Mouse (Mus musculus): ENCODE measurements around the gene Fam174b. TPM values are rescaled to one million over a fixed set of nuclear protein-coding genes. Genes with fewer than 3 reads are reported as not detected.

Gene Fam174b
- polyA plus RNA-seq, 1 experiment, result 17.6 TPM

DNA sequence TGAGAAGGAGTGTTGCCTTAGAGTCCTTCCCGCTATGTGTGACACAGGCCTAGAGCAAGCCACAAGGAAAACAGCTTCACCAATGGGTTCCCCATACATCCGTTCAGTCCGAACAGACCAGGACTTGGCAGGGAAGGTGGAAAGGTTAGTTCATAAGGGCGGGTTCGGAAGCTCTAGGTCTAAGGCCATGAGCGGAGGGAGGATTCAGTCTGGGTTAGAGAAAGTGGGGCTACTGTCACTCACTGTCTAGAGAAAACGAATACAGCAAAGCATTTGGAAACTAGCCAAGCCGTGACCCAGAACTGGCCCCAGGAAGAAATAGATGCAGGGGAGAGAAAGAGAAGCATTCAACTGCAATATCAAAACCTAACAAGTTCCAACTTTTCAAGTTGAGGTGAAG lies 47.4 kb downstream of the Fam174b start:
- 81% methylated on average over 8 of the region's 8 CpGs for WGBS
- no peaks in the 10 kb centered on the region for H3K27me3 ChIP-seq (ENCODE audit: control insufficient read depth, insufficient read depth, low read length)
- no peaks in the 10 kb centered on the region for H3K36me3 ChIP-seq (ENCODE audit: control insufficient read depth, insufficient read depth, low read length)
- H3K27ac ChIP-seq (ENCODE audit: insufficient read depth, low read depth, low read length), result no peak overlapping the region
- no peaks in the 10 kb centered on the region for H3K4me1 ChIP-seq (ENCODE audit: control insufficient read depth, insufficient read depth, insufficient read length, low read length)
- TF ChIP-seq CTCF (IDR thresholded peaks at IDR 0.05; ENCODE audit: extremely low read depth, insufficient read length, insufficient replicate concordance, low read depth, low read length) (no peak), POLR2A (IDR thresholded peaks at IDR 0.05; ENCODE audit: low read depth, low read length) (no peak)
- H3K4me3 ChIP-seq (ENCODE audit: low read depth, low read length), result no peak overlapping the region

- WGBS, result 64% methylated on average over 8 of the region's 8 CpGs
- TF ChIP-seq POLR2A (IDR thresholded peaks at IDR 0.05; ENCODE audit: low read depth, low read length) (no peak), CTCF (IDR thresholded peaks at IDR 0.05; ENCODE audit: extremely low read depth, insufficient read length, insufficient replicate concordance, low read depth, low read length) (no peak)
- Histone ChIP-seq H3K4me1 (ENCODE audit: control insufficient read depth, insufficient read depth, insufficient read length, low read length) (no peaks in the 10 kb centered on the region), H3K27ac (ENCODE audit: insufficient read depth, low read depth, low read length) (no peak overlapping the region), H3K27me3 (ENCODE audit: control insufficient read depth, insufficient read depth, low read length) (no peaks in the 10 kb centered on the region), H3K4me3 (ENCODE audit: low read depth, low read length) (no peak overlapping the region), H3K36me3 (ENCODE audit: control insufficient read depth, insufficient read depth, low read length) (no peaks in the 10 kb centered on the region)
These were observed 51.0 kb downstream of the Fam174b start for GRCm38 (mm10) chr7:73791096-73791495.

DNA sequence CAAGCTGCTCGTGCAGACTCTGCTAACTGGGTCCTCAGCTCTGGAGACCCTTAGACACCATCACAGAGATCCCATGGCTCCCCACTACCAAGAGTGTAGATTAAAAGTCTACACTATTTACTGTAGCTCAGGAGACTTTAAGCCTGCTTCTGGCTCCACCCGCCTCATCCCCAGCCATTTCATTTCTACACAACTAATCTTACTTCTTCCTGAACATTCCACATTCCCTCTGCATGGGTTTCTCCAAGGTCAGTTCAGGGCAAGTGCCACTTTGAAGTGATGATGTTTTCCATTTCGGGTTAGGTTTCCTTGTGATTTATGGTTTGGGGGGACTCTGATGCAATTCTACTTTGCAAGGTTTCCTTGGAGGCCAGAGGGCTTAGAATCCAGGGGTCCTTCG lies 52.1 kb downstream of the Fam174b start:
- Histone ChIP-seq H3K27ac (ENCODE audit: insufficient read depth, low read depth, low read length) (no peak overlapping the region), H3K36me3 (ENCODE audit: control insufficient read depth, insufficient read depth, low read length) (no peaks in the 10 kb centered on the region), H3K4me3 (ENCODE audit: low read depth, low read length) (no peak overlapping the region), H3K4me1 (ENCODE audit: control insufficient read depth, insufficient read depth, insufficient read length, low read length) (no peaks in the 10 kb centered on the region), H3K27me3 (ENCODE audit: control insufficient read depth, insufficient read depth, low read length) (no peaks in the 10 kb centered on the region)
- WGBS, result 54% methylated on average over 4 of the region's 4 CpGs
- TF ChIP-seq POLR2A (IDR thresholded peaks at IDR 0.05; ENCODE audit: low read depth, low read length) (no peak), CTCF (IDR thresholded peaks at IDR 0.05; ENCODE audit: extremely low read depth, insufficient read length, insufficient replicate concordance, low read depth, low read length) (no peak)

- H3K27ac ChIP-seq (ENCODE audit: insufficient read depth, low read depth, low read length), result no peak overlapping the region
- no peaks in the 10 kb centered on the region for H3K27me3 ChIP-seq (ENCODE audit: control insufficient read depth, insufficient read depth, low read length)
- H3K36me3 ChIP-seq (ENCODE audit: control insufficient read depth, insufficient read depth, low read length), result no peaks in the 10 kb centered on the region
- WGBS, result 50% methylated on average over 3 of the region's 3 CpGs
- no peak overlapping the region for H3K4me3 ChIP-seq (ENCODE audit: low read depth, low read length)
- no peak for TF ChIP-seq CTCF (IDR thresholded peaks at IDR 0.05; ENCODE audit: extremely low read depth, insufficient read length, insufficient replicate concordance, low read depth, low read length)
- TF ChIP-seq POLR2A (IDR thresholded peaks at IDR 0.05; ENCODE audit: low read depth, low read length), result no peak
- H3K4me1 ChIP-seq (ENCODE audit: control insufficient read depth, insufficient read depth, insufficient read length, low read length), result no peaks in the 10 kb centered on the region
These were observed 52.5 kb downstream of the Fam174b start for GRCm38 (mm10) chr7:73792641-73793040.

- Histone ChIP-seq H3K27ac (ENCODE audit: insufficient read depth, low read depth, low read length) (no peak overlapping the region), H3K27me3 (ENCODE audit: control insufficient read depth, insufficient read depth, low read length) (no peaks in the 10 kb centered on the region), H3K36me3 (ENCODE audit: control insufficient read depth, insufficient read depth, low read length) (no peaks in the 10 kb centered on the region), H3K4me3 (ENCODE audit: low read depth, low read length) (no peak overlapping the region), H3K4me1 (ENCODE audit: control insufficient read depth, insufficient read depth, insufficient read length, low read length) (no peaks in the 10 kb centered on the region)
- WGBS, result 37% methylated on average over 2 of the region's 2 CpGs
- no peak for TF ChIP-seq POLR2A (IDR thresholded peaks at IDR 0.05; ENCODE audit: low read depth, low read length)
- peak; percentile 42; the same call in 1 of the 2 replicates for TF ChIP-seq CTCF (IDR thresholded peaks at IDR 0.05; ENCODE audit: extremely low read depth, insufficient read length, insufficient replicate concordance, low read depth, low read length)
These were observed 69.2 kb downstream of the Fam174b start for GRCm38 (mm10) chr7:73809261-73809660.

GRCm38 (mm10) chr7:73811439-73811838 lies 71.3 kb downstream of the Fam174b start:
- H3K4me3 ChIP-seq (ENCODE audit: low read depth, low read length), result no peak overlapping the region
- H3K27ac ChIP-seq (ENCODE audit: insufficient read depth, low read depth, low read length), result no peak overlapping the region
- no peaks in the 10 kb centered on the region for H3K27me3 ChIP-seq (ENCODE audit: control insufficient read depth, insufficient read depth, low read length)
- WGBS, result 69% methylated on average over 7 of the region's 7 CpGs
- H3K4me1 ChIP-seq (ENCODE audit: control insufficient read depth, insufficient read depth, insufficient read length, low read length), result no peaks in the 10 kb centered on the region
- no peak for TF ChIP-seq POLR2A (IDR thresholded peaks at IDR 0.05; ENCODE audit: low read depth, low read length)
- TF ChIP-seq CTCF (IDR thresholded peaks at IDR 0.05; ENCODE audit: extremely low read depth, insufficient read length, insufficient replicate concordance, low read depth, low read length), result no peak
- H3K36me3 ChIP-seq (ENCODE audit: control insufficient read depth, insufficient read depth, low read length), result no peaks in the 10 kb centered on the region

- Histone ChIP-seq H3K27me3 (ENCODE audit: control insufficient read depth, insufficient read depth, low read length) (no peaks in the 10 kb centered on the region), H3K4me1 (ENCODE audit: control insufficient read depth, insufficient read depth, insufficient read length, low read length) (no peaks in the 10 kb centered on the region), H3K36me3 (ENCODE audit: control insufficient read depth, insufficient read depth, low read length) (no peaks in the 10 kb centered on the region), H3K27ac (ENCODE audit: insufficient read depth, low read depth, low read length) (no peak overlapping the region), H3K4me3 (ENCODE audit: low read depth, low read length) (no peak overlapping the region)
- TF ChIP-seq POLR2A (IDR thresholded peaks at IDR 0.05; ENCODE audit: low read depth, low read length), result no peak
- no peak for TF ChIP-seq CTCF (IDR thresholded peaks at IDR 0.05; ENCODE audit: extremely low read depth, insufficient read length, insufficient replicate concordance, low read depth, low read length)
- WGBS, result 65% methylated on average over 6 of the region's 6 CpGs
These were observed 72.1 kb downstream of the Fam174b start for GRCm38 (mm10) chr7:73812176-73812575.

DNA sequence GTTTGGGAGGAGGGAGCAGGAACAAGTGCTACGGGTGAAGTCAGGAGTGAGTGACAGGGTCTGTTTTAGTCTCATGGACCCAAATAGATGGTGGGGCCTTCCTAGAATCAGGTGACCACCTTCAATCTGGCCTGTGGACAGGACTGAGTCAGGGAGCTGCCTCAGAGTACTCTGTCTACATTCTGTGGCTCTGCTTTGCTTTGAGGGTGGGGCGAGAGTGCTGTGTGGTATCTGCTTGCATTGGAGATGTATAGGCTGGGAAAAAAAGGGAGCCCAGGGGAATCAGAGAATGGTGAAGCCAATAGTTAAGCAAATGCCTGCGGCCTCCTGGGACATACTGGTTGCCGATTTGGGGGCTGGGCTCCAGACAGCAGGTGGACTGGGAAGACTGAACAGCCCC lies 73.8 kb downstream of the Fam174b start:
- TF ChIP-seq POLR2A (IDR thresholded peaks at IDR 0.05; ENCODE audit: low read depth, low read length), result no peak
- TF ChIP-seq CTCF (IDR thresholded peaks at IDR 0.05; ENCODE audit: extremely low read depth, insufficient read length, insufficient replicate concordance, low read depth, low read length), result no peak
- WGBS, result 84% methylated on average over 4 of the region's 4 CpGs
- no peak overlapping the region for H3K4me3 ChIP-seq (ENCODE audit: low read depth, low read length)

More for the DNA sequence above, 73.8 kb downstream of the Fam174b start:
- H3K27ac ChIP-seq (ENCODE audit: insufficient read depth, low read depth, low read length), result no peak overlapping the region
- no peaks in the 10 kb centered on the region for H3K36me3 ChIP-seq (ENCODE audit: control insufficient read depth, insufficient read depth, low read length)
- no peaks in the 10 kb centered on the region for H3K27me3 ChIP-seq (ENCODE audit: control insufficient read depth, insufficient read depth, low read length)
- no peaks in the 10 kb centered on the region for H3K4me1 ChIP-seq (ENCODE audit: control insufficient read depth, insufficient read depth, insufficient read length, low read length)
